Mouse (Mus musculus): ENCODE results near the gene Mipol1.
"Not testable (repeated sequence)": the region's sequence is repeated elsewhere in the genome, so short reads cannot be mapped to it uniquely, and the experiment has no call there.

The Mipol1 gene

GRCm38 (mm10) chr12:57424902-57425301 is 194.7 kb downstream of the Mipol1 start:
- no peak for DNase-seq (ENCODE audit: inconsistent ontology term)

- no peak for DNase-seq (ENCODE audit: inconsistent ontology term)
Measured at GRCm38 (mm10) chr12:57428243-57428642, 198.0 kb downstream of the Mipol1 start.

- no peak for DNase-seq (ENCODE audit: inconsistent ontology term)
Measured at GRCm38 (mm10) chr12:57428767-57429166, 198.5 kb downstream of the Mipol1 start.

DNA sequence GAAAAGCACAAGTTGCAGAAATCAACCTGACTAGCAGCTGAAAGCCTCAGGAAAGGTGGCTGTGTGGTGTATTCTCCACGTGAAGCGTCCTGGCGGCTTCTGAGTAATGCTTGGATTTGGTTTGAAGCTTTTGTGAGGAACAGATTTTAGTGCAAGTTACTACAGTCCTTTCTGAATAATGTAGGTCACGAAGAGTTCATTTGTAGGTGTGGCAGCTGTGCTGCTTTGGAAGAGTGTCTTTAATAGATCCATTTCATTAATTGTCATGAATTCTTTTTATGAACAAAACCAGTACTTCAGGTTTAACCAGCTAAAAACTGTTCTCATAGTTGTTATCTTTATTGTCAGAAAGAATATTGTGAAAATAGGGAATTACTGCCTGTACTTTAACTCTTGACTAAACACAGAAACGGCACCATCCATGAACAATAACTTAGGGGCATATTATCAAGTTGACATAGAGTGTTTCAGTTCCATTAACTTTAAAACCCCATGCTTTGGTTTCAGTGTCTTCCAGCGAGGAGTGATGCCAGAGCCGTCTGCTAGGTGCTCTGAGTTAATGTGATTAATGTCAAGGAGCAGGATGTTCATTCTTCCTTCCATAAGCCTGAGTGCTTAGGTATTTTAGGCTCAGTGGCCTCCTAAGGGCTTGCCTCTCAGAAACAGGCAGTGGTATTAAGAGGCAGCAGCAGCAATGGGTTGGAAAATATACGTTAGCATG is 206.9 kb downstream of the Mipol1 start:
- not testable (repeated sequence) for DNase-seq (ENCODE audit: inconsistent ontology term)

- DNase-seq (ENCODE audit: inconsistent ontology term): no peak
Measured at GRCm38 (mm10) chr12:57444281-57444903, 214.2 kb downstream of the Mipol1 start.

DNA sequence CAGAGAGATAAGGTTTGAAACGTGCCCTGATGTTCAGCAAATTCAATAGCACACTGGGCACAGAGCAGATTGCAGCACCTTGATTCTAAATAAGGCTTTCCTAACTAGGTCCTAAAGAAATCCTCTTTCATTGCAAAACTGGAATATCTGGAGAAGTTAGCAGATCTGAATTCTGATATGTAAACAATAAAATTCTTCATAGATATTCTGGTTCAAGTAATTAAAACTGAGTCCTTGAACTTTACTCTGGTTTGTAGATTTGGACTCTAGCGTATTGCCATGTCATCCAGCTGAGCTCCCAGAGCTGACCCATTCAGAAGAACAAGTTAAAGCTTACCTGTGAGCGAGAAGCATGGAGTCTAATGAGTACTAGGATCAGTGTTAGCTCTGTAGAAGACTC is 217.1 kb downstream of the Mipol1 start:
- no peak for DNase-seq (ENCODE audit: inconsistent ontology term)

- DNase-seq (ENCODE audit: inconsistent ontology term): no peak
Measured at GRCm38 (mm10) chr12:57449299-57449698, 219.1 kb downstream of the Mipol1 start.

- DNase-seq (ENCODE audit: inconsistent ontology term): no peak
Measured at GRCm38 (mm10) chr12:57450017-57450583, 219.9 kb downstream of the Mipol1 start.

- DNase-seq (ENCODE audit: inconsistent ontology term): no peak
Measured at GRCm38 (mm10) chr12:57456911-57457310, 226.7 kb downstream of the Mipol1 start.

DNA sequence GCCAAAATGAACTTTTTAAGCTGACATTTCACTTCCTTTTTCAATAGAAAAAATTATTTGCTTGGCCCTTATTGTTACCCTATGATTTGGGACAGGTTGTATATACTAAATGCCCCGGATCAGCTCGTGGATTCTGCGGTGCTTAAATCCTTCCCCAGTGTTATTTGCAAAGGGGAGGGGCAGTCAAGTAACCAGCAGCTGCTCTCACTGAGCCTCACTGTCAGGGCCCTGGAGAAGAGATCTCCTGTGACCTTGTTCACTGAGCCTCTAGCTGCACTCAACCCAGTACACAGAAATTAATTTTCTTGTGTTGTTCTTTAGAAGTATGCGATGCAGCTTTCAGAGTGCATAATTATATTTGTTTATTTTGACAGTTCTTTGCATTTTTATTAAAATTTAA is 227.1 kb downstream of the Mipol1 start:
- DNase-seq (ENCODE audit: inconsistent ontology term): no peak

- DNase-seq (ENCODE audit: inconsistent ontology term): no peak
Measured at GRCm38 (mm10) chr12:57464520-57465334, 234.5 kb downstream of the Mipol1 start.

- DNase-seq (ENCODE audit: inconsistent ontology term): no peak
Measured at GRCm38 (mm10) chr12:57471786-57472185, 241.6 kb downstream of the Mipol1 start.

DNA sequence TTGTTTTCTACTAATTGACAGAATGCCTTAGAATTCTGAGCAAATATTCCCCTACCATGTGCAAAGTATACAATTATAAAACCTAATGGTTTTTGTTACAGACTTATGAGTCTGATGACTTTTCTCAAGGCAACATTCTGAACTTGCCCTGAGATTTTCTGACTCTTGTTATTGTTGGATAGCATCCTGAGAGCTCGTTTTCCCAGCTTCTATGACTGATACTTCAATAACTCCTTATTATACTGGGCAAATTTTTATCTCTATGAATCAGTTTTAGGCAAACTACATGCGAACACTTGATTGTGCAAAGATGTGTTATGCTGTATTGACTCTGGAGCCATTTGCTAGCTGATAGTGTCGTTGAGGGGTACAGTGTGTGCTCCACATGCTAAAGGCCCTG is 246.6 kb downstream of the Mipol1 start:
- no peak for DNase-seq (ENCODE audit: inconsistent ontology term)

DNA sequence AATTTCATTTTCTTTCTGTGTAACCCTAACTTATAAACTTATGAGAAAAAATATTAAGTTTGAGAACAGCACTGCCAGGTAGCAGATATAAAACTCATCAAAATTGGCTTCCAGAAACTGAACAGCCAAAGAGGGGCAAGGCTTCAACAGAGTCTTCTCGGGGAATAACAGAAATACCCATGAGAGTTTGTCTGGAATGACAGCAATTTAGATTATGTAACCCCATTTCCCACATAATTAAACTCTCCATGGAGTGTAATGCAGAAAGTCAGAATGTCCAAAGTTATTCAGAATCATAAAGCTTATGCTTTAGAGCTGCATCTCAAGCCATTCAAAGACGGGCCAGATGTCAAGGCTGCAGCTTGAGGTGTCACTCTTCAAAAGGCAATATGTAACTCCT is 251.6 kb downstream of the Mipol1 start:
- peak; percentile 79 for DNase-seq (ENCODE audit: inconsistent ontology term)

- DNase-seq (ENCODE audit: inconsistent ontology term): no peak
Measured at GRCm38 (mm10) chr12:57496347-57497119, 266.3 kb downstream of the Mipol1 start.

- no peak for DNase-seq (ENCODE audit: inconsistent ontology term)
Measured at GRCm38 (mm10) chr12:57500246-57500645, 270.0 kb downstream of the Mipol1 start.

GRCm38 (mm10) chr12:57505329-57505728 is 275.1 kb downstream of the Mipol1 start:
- no peak for DNase-seq (ENCODE audit: inconsistent ontology term)

DNA sequence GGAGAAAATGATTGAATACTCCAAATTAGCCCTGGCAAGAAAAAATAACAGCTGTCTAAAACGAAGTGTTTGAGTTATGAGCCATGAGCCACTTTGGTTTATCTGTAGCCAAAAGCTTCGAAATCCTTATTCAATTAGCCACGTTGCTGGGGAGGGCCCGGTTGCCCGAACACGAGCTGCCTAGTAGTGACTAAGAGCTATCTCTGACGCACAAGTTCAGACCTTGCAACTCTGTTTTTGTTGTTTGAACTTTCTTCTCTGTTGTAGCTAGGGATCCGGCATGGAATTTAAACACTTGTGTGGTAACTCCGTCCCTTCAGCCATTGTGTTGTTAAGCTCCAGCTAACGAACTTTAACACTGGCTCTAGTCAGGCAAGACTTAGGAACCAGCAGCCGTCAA is 278.7 kb downstream of the Mipol1 start:
- DNase-seq (ENCODE audit: inconsistent ontology term): peak; percentile 71

DNA sequence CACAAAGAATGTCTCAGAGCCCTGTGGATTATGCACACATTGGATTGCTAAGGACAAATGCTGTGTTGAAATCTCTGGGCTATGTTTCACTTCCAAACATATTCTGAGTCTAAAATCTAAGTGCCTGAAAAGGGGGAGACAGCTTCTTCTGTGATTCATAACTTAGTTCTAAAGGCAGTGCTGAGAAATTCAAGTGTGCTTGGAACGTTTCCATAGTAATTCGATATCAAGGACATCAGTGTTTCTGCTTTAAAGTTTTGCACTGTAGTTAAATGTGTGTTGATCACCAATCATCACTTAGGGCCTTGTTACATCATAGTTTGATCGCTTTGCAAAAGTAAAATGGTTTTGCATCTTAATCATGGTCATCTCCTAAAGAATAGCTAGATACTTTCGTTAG is 279.5 kb downstream of the Mipol1 start:
- DNase-seq (ENCODE audit: inconsistent ontology term): no peak

DNA sequence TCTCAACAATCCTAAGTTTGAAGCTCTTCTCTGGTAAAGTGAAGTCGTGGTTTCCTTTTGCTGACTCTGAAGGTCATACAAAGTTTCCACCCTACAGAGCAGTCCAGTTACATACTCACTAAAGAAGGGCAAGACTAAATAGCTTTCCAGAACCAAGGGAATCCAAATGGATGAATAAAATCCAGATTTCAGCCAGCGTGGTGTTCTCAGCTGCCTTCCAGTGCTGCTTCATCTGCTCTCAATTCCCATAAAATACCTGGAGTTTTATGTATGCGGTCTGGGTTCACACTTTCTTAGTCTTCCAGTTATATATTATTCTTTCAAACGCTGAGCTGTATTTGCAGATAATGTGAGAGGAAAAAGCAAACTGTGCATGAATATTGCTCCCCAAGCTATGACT is 280.9 kb downstream of the Mipol1 start:
- DNase-seq (ENCODE audit: inconsistent ontology term): no peak

GRCm38 (mm10) chr12:57511560-57511959 is 281.3 kb downstream of the Mipol1 start:
- no peak for DNase-seq (ENCODE audit: inconsistent ontology term)

DNA sequence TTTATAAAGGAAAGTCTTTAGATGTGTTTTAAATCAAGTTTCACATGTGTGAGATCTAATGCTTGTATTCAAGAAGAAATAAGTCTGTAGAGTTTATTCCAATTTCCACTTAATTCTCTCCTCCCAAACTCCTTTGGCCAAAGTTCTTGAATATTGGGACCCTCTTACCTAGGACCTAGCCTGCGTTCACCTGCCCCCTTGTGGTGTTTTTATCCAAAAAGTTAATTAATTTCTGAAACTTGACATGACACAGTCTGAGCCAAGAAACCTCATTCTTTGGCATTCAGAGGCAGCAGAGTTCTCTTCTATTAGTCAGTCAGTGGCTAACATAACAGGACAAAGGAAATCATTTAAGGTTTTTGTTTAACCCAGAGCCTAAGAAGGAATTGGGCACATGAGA is 284.3 kb downstream of the Mipol1 start:
- peak; percentile 47 for DNase-seq (ENCODE audit: inconsistent ontology term)
